Mouse (Mus musculus) small intestine, adult 2 months (tissue): Measurements from ENCODE around the gene Hnrnpr. TPM values are rescaled to one million over a fixed set of nuclear protein-coding genes. Genes with fewer than 3 reads are reported as not detected.
A peak's percentile ranks its signal among the peaks of the same experiment; 100 is the strongest.

ENCODE experiments used
- H3K27ac ChIP-seq: fragments of 200-500 bp; 2 replicates; pipeline ENCODE4 v1.5.1; 2012; ENCODE audit warnings: low read depth, low read length, control low read depth, inconsistent platforms; ENCODE audit not compliant: insufficient read depth
- H3K27me3 ChIP-seq: fragments of 200-500 bp; 2 replicates; pipeline ENCODE4 v1.6.1; 2012; ENCODE audit warnings: mild to moderate bottlenecking, moderate library complexity, low read length, inconsistent platforms; ENCODE audit not compliant: control insufficient read depth, insufficient read depth
- H3K36me3 ChIP-seq: fragments of 200-500 bp; 2 replicates; pipeline ENCODE4 v1.6.1; 2012; ENCODE audit warnings: mild to moderate bottlenecking, low read length, control low read depth, inconsistent platforms; ENCODE audit not compliant: control insufficient read depth, insufficient read depth
- H3K4me1 ChIP-seq: fragments of 200-500 bp; 2 replicates; pipeline ENCODE4 v1.6.1; 2012; ENCODE audit warnings: low read length, inconsistent platforms, mixed read lengths; ENCODE audit not compliant: control insufficient read depth, insufficient read depth, insufficient read length
- H3K4me3 ChIP-seq: fragments of 200-500 bp; 2 replicates; pipeline ENCODE4 v1.5.1; 2012; ENCODE audit warnings: low read depth, mild to moderate bottlenecking, control low read depth, inconsistent platforms, low read length, moderate library complexity
- CTCF ChIP-seq: fragments of 200-500 bp; IDR thresholded peaks from 2 replicates; pipeline ENCODE4 v1.5.1; 2012; ENCODE audit warnings: low read depth, mild to moderate bottlenecking, control low read depth, inconsistent platforms, low read length, moderate library complexity, mixed read lengths; ENCODE audit not compliant: insufficient replicate concordance, insufficient read length; ENCODE audit errors: extremely low read depth
- POLR2A ChIP-seq: fragments of 200-500 bp; IDR thresholded peaks from 2 replicates; pipeline ENCODE4 v1.6.1; 2012; ENCODE audit warnings: low read depth, mild to moderate bottlenecking, control low read depth, inconsistent platforms, low read length, moderate library complexity
- WGBS: fragments of 180-500 bp; shearing (Covaris S2); methylation state at CpG from one replicate; pipeline ENCODE4 v1.1.7; 2018; 5-methylcytosine and 5-hydroxymethylcytosine counted together
- polyA plus RNA-seq: library from polyadenylated mRNA; depleted of rRNA; stranded (reverse); fragments of >200 nt; gene quantifications from 2 replicates; pipeline ENCODE4 v1.2.3, GENCODE M21; 2012; rRNA removed

The Hnrnpr gene
- 0.93 and 2.8 TPM in 2 replicates for polyA plus RNA-seq

DNA sequence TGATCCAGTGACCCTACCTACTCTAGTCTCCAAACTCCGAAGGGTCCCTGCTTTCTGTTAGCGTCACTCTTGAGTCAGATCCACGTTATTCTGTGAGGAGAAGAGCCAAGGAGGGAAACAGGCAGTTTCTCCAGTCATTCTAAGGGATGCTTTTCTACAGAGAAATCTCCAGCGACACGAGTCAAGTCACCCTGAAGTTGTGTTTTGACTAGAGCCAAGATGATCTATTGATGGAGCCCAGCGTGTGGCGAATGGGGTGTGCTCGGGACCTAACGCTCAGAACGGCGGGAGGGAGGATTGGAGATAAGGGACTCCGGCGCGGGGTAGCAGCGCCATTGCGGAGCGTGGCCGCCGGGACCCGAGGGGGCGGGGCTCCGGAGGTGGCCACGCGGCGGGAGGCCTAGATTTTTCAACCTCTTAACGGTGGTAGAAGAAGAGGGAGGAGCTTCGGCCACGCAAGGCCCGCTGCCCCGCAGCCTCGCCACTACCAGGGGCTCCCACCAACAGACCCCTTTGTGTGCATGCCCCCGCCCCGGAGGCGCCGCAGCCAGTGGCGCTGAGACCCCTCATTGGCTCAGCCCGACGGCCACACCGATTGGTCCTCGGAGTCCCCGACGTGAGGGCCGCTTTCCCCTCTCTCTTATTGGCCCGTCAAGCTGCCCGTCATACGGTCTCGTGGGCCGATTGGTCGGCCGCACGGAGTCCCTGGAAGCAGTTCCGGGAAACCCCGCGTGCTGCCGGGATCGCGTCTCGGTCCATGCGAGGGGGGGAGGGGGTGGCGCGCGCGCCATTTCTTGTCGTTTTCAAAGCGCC is at the start of gene Hnrnpr:
Gene Hnrnpr, plus strand, starts transcription at position 714 of the 813 bp plus-strand sequence.
- Histone ChIP-seq H3K36me3 (no peaks in the 10 kb centered on the region), H3K27ac (peak within 1 kb of the TSS; percentile 48), H3K27me3 (no peaks in the 10 kb centered on the region), H3K4me1 (peaks cover 4% of the 10 kb centered on the region; the same call in 1 of the 2 replicates), H3K4me3 (peak within 1 kb of the TSS; percentile 87)
- TF ChIP-seq POLR2A = peak; percentile 81
- no peak for TF ChIP-seq CTCF
- WGBS = under 1% methylated on average over 65 of the region's 65 CpGs

DNA sequence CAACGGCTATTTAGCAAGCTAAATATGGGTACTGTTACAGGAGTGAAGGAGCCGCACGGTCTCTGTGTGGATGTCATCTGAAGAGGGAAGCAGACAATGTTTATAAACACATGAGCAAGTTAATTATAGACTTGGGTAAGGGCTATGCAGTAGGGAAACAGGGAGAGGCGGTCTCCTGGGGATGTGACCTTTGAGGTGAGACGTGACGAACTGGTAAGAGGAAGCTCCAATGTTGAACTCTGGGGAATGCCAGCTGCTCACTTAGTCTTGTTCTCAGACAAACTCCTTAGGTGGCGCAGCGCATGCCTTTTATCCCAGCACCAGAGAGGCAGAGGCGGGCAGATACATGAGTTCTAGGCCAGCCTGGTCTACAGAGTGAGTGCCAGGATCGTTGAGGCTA is 48.8 kb upstream of the Hnrnpr start:
- no peaks in the 10 kb centered on the region for H3K27me3 ChIP-seq
- peaks cover 3% of the 10 kb centered on the region; the same call in 1 of the 2 replicates for H3K36me3 ChIP-seq
- H3K4me1 ChIP-seq = 0 out of 2 replicates have a peak, but pooled peaks cover 2% of the 10 kb centered on the region
- 73% methylated on average over 10 of the region's 10 CpGs for WGBS
- H3K4me3 ChIP-seq = no peak overlapping the region
- TF ChIP-seq CTCF (no peak), POLR2A (no peak)
- H3K27ac ChIP-seq = peak overlapping the region; percentile 15; the same call in 1 of the 2 replicates

DNA sequence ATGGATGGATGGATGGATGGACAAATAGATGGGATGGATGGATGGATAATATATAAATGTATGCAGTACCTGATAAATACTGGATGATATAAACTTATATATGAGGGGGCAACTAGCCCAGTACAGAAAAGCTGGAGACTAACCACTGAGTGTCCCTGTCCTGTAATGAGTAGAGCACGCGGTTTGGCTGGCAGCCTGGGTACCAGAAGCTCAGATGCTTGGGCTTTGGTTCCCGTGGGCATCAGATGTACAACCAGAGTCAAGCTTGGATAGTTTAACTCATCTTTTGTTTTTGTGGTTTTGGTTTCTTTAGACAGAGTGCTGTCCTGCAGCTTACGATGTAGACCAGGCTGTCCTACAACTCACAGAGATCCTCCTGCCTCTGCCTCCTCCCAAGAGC is 47.2 kb upstream of the Hnrnpr start:
- H3K27me3 ChIP-seq = no peaks in the 10 kb centered on the region
- no peak overlapping the region for H3K4me3 ChIP-seq
- no peak overlapping the region for H3K27ac ChIP-seq
- WGBS = 95% methylated on average over 4 of the region's 4 CpGs
- 0 out of 2 replicates have a peak, but pooled peaks cover 1% of the 10 kb centered on the region for H3K36me3 ChIP-seq
- TF ChIP-seq CTCF (no peak), POLR2A (no peak)
- H3K4me1 ChIP-seq = 0 out of 2 replicates have a peak, but pooled peaks cover 2% of the 10 kb centered on the region

DNA sequence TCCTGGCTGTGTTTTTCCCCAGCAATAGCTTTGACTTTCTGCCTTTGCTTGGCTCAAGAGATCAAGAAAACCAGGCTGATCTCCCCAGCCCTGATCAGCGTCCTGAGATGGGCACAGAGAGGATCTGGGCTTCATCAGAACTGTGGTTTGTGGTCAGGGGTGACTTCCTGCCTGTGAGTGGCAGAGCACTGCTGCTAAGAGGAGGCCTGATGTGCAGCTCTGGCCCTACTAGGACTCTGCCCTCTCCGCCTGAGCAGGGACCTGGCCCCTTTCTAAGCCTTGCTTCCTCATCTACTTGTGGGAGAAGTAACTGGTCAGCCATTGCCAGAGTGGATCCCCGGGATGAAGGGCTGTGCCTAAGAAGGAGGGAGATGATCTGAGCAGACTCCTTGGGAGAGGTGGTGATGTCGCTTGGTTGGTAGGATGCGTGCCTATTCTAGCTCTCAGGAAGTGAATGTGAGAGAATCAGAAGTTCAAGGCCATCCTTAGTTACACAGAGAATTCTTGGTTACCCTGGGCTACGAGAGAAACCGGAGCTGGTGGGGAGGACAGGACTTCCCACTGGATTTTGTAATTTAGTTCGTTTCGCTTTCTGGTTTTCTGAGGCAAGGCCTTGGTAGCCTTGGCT is 43.9 kb upstream of the Hnrnpr start:
- no peaks in the 10 kb centered on the region for H3K27me3 ChIP-seq
- 0 out of 2 replicates have a peak, but pooled peaks cover 1% of the 10 kb centered on the region for H3K36me3 ChIP-seq
- no peak overlapping the region for H3K4me3 ChIP-seq
- 73% methylated on average over 9 of the region's 9 CpGs for WGBS
- no peak for TF ChIP-seq CTCF
- TF ChIP-seq POLR2A = no peak
- no peak overlapping the region for H3K27ac ChIP-seq
- 0 out of 2 replicates have a peak, but pooled peaks cover 2% of the 10 kb centered on the region for H3K4me1 ChIP-seq

GRCm38 (mm10) chr4:136268912-136269311 is 41.8 kb upstream of the Hnrnpr start:
- 88% methylated on average over 1 of the region's 1 CpGs for WGBS
- Histone ChIP-seq H3K36me3 (peaks cover 4% of the 10 kb centered on the region; the same call in 1 of the 2 replicates), H3K4me1 (0 out of 2 replicates have a peak, but pooled peaks cover 2% of the 10 kb centered on the region), H3K27me3 (no peaks in the 10 kb centered on the region), H3K4me3 (no peak overlapping the region), H3K27ac (no peak overlapping the region)
- TF ChIP-seq CTCF (no peak), POLR2A (no peak)

DNA sequence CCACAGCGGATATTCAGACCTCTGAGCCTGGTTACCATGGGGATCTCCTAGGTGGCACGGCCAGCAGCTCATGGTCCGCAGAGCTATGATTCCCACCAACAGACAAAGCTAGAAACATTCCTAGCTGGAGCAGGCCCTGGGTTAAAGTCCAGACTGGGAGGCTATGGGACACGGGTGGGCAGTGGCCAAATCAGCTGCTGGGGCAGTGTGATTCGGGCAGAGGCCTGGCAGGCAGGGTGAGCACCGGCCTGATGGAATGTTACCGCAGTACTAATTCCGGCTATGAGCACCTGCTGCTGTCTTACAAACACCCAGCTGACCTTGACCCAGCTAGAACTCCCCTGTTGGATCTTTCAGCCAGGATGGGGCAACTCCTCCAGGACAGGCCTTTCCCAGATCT is 40.1 kb upstream of the Hnrnpr start:
- Histone ChIP-seq H3K36me3 (peaks cover 4% of the 10 kb centered on the region; the same call in 1 of the 2 replicates), H3K4me3 (no peak overlapping the region), H3K27me3 (no peaks in the 10 kb centered on the region), H3K4me1 (0 out of 2 replicates have a peak, but pooled peaks cover 2% of the 10 kb centered on the region), H3K27ac (no peak overlapping the region)
- TF ChIP-seq POLR2A (no peak), CTCF (no peak)
- WGBS = 88% methylated on average over 8 of the region's 8 CpGs

GRCm38 (mm10) chr4:136281097-136281496 is 29.6 kb upstream of the Hnrnpr start:
- Histone ChIP-seq H3K4me1 (no peaks in the 10 kb centered on the region; the same call in 1 of the 2 replicates), H3K27me3 (no peaks in the 10 kb centered on the region), H3K4me3 (no peak overlapping the region), H3K27ac (no peak overlapping the region), H3K36me3 (no peaks in the 10 kb centered on the region)
- TF ChIP-seq POLR2A (no peak), CTCF (no peak)
- WGBS = 82% methylated on average over 8 of the region's 8 CpGs
